Mouse (Mus musculus) spleen, adult 2 months (tissue): ENCODE measurements around the gene 0610009B22Rik.
"Not testable (repeated sequence)": the region's sequence is repeated elsewhere in the genome, so short reads cannot be mapped to it uniquely, and the experiment has no call there.

Experiments used
- CTCF ChIP-seq: fragments of 200-500 bp; IDR thresholded peaks from 2 replicates; pipeline ENCODE4 v1.5.1; 2011; ENCODE audit warnings: mild to moderate bottlenecking, inconsistent platforms; ENCODE audit not compliant: insufficient read depth, insufficient read length, insufficient replicate concordance; ENCODE audit errors: extremely low read depth
- POLR2A ChIP-seq: fragments of 200-500 bp; IDR thresholded peaks from 2 replicates; pipeline ENCODE4 v1.6.1; 2011; ENCODE audit warnings: low read depth, low read length, inconsistent platforms

DNA sequence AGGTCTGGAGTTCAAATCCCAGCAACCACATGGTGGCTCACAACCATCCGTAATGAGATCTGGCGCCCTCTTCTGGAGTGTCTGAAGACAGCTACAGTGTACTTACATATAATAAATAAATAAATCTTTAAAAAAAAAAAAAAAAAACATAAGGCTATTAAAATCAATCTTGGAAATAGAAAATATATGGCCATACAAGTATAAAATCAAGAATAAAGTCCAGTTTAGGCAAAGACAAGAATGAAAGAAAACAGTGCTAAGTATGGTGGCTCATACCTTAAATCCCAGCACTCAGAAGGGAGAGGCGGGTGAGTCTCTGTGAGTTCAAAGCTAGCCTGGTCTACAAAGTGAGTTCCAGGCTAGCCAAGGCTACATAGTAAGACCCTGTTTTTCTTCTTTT is 1.9 kb upstream of the 0610009B22Rik start:
- TF ChIP-seq CTCF, POLR2A: not testable (repeated sequence)
